Mouse (Mus musculus) lung, postnatal 36 days (tissue): ENCODE results near the gene Megf8.

Experiments used
- DNase-seq: peaks from one replicate; pipeline ENCODE4 v3.0.0; 2022; ENCODE audit warnings: mixed read lengths

Gene Megf8

DNA sequence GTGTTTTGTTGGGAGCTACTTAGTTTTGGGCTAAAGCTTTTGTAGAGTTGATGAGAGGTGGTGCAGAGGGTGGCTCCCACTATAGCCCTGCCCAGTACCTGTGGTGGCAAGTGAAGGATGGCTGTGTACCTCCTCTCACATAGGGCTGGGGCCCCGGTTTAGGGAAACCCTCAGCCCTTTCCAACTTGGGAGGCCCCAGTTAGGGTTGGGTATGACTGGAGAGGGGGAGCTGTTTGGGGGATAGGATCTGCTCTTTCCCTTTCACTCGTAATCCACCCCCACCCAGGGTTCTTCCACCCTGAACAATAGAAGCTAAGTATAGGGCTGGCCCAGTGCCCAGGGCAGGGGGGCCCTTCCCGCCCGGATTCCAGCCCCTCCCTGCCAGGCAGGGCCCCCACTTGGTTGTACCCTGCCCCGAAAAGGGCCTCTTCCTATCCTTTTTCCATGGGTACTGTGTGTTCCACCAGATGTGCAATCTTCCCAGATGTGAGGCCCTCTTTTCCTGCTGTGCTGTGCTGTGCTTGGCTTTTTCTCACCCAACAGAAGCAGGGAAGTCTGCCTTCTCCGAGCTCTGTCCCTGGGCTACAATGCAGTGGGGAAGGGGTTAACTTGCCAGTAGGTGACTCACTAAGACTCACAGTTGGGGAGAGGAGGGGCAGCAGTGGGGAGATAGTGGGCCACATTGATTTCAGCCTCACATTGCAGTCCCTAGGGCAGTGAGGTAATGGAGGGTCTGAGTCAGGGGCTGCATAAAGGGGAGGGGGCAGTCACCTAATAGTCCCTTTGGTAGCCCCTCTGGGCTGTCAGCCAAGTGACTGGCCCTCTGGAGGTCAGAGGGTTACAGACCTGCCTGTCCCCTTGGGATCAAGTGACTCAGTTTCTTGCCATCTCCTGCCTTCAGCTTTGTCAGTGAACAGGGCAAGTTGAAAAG is 36.8 kb upstream of the Megf8 start:
- DNase-seq, result peak; percentile 76

DNA sequence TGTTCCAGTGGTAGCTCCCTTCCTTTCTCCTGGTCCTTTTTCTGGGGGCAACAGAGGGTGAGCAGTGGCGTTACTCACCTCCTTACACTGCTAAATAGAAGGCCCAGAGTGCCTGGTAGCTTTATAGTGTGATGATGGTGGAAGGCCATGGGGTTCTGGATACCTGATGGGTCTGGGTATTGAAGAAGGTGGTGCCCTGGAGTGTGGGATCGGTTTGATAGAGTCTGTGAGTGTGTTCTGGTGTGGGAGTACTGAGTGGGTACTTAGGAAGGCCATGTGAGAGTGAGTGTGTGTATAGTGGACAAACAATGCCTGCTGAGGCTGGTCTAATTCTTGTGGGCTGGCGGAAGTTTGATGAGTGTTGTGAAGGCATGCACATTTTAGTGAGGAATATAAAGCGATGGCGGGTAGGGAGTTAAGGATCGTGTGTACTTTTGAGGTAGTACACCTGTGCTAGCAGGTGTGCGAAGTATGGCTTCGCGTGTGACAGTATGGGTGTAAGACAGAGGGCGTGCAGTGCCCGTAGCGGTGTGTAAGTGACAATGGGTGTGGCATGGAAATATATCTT is 35.7 kb upstream of the Megf8 start:
- DNase-seq, result no peak

DNA sequence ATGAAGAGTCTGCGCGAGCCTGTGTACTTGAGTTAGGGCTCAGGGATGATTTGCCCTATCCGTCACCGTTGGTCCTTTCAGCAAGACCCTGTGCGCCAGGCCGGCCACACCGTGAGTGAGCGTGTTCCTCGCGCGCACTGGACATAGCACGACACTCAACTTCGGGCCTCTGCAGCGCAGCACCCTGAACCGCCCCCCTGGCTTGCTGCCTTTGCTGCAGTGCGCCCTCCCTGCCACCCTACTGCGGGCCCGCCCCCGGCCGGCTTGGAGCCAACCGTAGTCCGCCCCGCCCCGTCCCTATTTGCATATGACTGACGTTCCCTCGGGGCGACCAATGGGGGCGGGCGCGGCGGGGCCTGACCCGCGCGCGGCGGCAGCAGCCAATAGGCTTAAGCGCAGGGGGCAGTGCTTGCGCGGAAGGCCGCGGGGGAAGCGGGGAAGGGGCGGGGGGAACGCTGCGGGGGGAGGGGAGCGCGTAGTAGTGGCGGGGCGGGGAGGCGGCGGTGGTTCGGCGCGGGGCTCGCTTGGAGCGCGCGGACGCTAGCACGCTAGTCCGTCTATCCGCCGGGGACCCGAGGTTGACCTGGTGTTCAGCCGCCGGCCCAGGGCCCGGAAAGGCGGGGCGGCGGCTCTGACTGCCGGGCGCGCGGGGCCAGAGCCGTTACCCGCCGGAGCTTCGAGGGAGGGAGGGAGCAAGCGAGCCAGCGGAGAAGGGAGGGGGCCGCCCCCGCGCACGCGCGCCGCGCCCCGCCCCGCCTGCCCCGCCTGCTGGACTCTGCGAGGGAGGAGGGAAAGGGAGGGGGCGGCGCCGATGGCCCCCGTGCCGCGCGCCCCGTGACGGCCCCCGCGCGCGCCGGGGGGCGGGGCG is 35.0 kb upstream of the Megf8 start:
- DNase-seq, result peak; percentile 99

DNA sequence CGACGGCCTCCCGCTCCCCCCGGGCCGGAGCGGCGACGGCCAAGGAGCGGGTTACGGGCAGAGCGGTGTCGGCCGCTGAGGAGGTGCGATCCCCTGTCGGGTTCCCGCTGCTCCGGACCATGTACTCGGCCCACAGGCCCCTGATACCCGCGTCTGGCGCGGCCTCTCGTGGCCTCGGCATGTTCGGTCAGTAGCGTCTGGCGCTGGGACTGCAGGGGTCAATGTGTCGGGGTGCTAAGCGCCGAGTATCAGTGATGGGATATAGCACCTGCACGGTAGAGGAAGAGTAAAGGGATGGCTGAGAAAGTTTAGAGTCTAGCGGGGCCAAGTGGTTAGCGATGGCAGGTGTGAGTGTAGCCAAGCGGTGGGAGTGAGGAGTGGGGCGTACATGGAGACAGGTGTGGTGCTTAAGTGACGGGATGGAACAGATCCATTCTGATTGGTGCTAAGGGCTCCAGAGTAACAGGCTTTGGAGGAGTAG is 34.2 kb upstream of the Megf8 start:
- DNase-seq, result peak; percentile 44

DNA sequence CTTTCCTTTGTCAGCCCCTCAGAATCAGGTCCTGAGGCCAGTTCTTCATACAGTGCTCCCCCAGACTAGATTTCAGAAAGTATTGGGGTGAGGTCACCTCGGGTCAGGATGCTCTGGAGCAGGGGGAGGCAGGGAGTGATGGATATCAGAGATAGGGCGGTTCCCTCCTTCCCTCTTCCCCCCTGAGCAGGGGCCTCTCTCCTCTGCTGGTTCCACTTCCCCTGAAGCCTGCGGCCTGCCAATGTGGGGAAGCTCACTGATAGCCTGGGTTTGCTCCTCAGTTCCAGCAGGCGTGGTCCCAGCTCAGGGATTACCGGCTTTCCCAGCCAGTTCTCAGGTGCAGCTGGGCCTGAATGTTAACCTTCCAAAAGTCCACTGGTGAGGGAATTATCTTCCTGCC is 33.3 kb upstream of the Megf8 start:
- no peak for DNase-seq

DNA sequence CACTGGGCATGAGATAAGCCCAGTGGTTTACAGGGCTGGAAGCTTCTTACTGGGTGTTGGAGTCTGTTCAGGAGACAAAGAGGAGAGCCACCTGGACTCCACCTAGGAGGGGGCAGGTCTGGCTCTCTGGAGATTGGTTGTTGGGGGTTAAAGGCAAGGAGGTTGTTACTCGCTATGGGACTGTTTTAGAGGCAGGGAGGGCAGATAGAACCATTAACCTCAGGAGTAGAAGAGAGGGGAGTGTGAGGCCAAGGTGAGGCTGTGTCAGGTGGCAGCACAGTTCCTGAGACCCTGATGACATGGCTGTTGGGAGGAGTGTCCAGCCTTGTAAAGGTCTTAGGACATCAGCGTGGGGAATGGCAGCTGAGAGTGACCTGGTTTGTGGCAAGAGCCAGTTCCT is 32.8 kb upstream of the Megf8 start:
- no peak for DNase-seq

DNA sequence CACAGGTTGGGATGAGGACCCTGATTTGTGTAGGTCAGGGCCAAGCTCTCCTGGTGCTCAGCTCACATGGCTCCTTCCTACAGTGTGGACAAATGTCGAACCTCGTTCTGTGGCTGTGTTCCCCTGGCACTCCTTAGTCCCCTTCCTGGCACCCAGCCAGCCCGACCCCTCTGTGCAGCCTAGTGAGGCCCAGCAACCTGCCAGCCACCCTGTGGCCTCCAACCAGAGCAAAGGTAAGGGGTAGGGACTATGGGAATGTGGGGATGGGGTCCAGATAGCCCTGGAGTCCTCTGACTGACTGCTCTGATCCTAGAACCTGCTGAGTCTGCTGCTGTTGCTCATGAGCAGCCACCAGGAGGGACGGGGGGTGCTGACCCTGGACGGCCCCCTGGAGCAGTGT is 32.2 kb upstream of the Megf8 start:
- no peak for DNase-seq

DNA sequence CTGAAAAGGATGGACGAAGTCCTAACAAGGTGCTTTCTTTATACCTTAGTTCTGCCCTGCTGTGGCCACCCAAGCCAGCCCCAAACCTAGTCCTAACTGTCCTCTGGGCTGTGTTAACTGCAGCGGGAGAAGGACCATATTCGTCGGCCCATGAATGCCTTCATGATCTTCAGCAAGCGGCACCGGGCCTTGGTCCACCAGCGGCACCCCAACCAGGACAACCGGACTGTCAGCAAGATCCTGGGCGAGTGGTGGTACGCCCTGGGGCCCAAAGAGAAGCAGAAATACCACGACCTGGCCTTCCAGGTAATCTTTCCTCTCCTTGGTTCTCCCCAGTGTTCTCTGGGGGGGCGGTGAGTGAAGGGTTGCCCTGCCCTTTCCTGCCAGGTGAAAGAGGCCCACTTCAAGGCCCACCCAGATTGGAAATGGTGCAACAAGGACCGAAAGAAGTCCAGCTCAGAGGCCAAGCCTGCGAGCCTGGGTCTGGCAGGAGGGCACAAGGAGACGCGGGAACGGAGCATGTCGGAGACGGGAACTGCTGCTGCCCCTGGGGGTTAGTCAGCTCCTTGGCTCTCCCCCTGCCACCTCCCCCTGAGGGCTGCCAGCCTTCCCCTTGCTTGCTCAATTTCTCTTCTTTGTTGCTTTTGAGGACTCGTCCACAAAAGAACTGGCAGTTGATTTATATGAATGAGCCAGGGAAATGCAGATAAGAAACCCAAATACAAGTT is 31.3 kb upstream of the Megf8 start:
- DNase-seq, result no peak

DNA sequence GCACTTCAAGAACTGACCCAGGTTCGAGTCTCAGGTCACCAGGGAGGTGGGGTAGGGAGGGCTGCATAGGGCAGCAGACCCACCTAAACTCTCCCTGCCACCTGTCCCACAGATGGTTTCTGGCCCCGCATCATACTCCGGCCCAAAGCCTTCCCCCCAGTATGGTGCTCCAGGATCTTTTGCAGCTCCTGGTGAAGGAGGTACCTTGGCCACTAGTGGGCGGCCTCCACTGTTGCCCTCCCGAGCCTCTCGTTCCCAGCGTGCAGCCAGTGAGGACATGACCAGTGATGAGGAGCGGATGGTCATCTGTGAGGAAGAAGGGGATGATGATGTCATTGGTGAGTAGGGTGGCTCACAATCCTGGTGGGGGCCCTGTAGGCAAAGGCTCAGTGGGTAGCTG is 30.0 kb upstream of the Megf8 start:
- DNase-seq, result no peak

DNA sequence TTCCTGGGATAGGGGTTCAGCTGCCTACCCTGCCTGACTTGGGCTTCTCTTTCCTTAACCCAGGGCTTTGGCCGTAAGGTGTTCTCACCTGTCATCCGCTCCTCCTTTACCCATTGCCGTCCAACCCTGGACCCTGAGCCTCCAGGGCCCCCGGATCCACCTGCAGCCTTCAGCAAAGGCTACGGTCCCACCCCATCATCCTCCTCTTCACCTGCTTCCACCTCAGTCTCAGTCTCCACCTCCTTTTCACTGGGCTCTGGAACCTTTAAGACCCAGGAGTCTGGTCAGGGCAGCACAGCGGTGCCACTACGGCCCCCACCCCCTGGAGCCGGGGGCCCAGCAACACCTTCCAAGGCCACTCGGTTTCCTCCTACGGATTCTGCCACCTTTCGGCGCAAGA is 29.0 kb upstream of the Megf8 start:
- no peak for DNase-seq

DNA sequence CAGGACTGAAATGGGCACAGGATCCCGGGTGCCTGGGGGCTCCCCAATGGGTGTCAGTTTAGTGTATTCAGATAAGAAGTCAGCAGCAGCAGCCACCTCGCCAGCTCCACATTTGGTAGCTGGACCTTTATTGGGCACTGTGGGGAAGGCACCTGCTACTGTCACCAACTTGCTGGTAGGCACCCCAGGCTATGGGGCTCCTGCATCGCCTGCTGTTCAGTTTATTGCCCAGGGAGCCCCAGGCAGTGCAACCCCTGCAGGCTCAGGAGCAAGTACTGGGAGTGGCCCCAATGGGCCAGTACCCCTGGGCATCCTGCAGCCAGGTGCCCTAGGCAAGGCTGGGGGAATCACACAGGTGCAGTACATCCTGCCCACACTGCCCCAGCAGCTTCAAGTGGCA is 28.2 kb upstream of the Megf8 start:
- no peak for DNase-seq

DNA sequence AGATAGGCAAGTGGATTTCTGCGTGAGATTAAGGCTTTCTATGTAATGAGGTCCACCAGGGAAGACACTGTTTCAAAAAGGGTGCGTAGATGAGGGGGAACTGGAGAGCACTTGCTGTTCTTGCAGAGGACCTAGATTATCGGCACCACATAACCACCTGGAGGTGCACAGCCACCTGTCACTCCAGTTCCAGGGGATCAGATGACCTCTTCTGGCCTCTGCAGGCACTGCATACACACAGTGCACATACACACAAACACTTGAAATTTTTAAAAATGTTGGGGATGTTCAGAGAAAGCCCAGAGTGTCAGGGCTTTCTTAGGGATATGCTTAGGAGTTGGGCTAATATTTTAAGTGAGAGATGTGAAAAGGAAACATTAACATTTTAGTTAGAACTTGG is 27.0 kb upstream of the Megf8 start:
- DNase-seq, result no peak

DNA sequence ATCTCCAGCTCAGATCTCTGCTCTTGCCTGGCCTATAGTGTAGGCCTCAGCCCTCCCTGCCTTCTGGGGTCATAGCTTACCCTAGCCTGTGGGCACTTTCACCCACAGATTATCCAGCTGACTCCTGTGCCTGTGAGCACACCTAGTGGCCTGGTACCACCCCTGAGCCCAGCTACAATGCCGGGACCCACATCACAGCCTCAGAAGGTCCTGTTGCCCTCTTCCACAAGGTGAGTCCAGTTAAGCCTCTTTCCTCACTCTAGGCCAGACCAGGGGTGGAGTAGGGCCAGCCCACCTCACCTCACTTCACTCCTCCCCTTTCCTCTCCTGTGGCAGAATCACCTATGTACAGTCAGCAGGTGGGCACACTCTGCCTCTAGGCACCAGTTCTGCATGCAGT is 26.5 kb upstream of the Megf8 start:
- no peak for DNase-seq

DNA sequence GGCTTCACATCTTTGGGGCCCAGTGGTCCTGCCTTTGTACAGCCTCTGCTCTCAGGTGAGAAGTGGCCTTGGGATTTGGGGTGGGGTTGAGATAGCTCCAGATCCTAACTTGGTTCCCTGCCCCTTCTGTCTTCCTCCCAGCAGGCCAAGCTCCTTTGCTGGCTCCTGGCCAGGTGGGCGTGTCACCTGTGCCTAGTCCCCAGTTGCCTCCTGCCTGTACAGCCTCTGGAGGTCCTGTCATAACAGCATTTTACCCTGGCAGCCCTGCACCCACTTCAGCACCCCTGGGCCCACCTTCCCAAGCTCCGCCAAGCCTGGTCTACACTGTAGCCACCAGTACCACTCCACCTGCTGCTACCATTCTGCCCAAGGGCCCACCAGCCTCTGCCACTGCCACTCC is 26.1 kb upstream of the Megf8 start:
- peak; percentile 54 for DNase-seq

DNA sequence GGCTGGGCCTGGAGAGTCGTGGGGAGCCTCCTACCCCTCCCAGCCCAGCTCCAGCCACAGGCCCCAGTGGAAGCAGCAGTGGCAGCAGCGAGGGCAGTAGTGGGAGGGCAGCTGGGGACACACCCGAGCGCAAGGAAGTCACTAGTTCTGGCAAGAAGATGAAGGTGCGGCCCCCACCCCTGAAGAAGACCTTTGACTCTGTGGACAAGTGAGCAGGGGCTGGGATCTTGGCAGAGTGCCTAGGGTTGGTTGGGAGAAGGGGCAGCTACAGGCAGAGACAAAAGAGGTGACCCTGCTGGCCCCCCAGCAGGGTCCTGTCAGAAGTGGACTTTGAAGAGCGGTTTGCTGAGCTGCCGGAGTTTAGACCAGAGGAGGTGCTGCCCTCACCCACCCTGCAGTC is 24.9 kb upstream of the Megf8 start:
- DNase-seq, result no peak

DNA sequence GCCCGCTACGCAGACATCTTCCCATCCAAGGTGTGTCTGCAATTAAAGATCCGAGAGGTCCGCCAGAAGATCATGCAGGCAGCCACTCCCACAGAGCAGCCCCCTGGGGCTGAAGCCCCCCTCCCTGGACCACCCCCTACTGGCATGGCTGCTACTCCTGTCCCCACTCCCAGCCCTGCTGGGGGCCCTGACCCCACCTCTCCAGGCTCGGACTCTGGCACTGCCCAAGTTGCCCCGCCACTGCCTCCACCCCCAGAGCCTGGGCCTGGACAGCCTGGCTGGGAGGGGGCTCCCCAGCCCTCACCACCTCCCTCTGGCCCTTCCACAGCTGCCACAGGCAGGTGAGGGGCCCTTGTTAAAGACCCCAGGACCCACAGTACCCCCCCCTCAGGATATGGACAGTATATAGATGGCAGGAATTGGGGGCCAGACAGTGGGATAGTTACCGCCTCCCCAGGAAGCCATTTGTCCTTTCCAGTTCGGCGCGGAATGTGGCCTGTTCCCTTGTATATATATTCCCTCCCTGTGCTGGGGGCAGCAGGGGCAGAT is 23.7 kb upstream of the Megf8 start:
- DNase-seq, result no peak

DNA sequence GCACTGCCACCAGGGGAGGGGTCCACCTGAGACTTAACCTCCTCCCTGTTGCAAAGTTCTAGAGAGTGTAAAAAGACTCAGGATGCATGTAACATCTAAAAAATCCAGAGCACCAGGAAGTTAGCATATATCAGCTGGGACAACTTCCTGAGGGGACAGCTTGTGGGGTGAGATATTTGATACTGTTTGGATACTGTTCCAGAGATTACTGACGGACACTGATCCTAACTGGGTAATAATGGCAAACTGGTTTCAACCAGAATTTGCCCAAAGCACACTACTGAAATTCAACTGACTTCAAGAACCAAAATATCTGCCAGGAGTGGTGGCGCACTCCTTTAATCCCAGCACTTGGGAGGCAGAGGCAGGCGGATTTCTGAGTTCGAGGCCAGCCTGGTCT is 22.5 kb upstream of the Megf8 start:
- no peak for DNase-seq

DNA sequence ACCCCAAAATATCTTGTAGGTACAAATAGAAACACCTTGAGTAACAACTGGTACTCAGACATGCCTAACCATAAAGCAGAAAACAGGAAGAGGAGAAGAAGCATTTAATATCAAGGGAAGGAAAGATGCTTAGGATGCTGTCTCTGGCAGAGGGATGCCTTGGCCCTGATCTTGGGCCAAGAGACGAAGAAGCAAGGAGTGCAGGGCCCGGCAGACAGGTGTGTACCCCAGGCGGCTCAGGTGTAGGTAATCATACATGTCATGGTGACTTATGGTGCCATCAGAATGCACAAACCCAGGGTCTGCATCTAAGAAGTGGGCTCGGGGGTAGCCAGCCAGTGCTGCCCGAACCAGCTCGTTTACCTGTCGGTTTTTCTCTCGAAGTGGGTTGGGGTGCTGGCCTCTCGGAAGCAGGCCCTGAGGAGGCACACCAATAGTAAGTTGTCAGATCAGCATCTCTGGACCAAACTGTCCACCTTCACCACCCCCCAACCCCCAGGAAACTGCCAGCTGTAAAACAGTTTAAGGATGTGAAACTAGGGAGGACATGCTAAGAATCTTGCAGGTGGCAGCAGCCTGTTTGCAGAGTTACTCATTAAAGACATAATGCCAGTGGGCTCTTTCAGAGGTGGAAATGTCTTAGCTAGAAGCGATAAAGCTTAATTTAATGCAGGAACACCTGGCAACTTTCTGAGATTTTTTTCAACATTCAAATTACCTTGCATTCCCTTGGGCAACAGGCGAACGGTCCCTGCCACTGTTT is 21.8 kb upstream of the Megf8 start:
- DNase-seq, result no peak

DNA sequence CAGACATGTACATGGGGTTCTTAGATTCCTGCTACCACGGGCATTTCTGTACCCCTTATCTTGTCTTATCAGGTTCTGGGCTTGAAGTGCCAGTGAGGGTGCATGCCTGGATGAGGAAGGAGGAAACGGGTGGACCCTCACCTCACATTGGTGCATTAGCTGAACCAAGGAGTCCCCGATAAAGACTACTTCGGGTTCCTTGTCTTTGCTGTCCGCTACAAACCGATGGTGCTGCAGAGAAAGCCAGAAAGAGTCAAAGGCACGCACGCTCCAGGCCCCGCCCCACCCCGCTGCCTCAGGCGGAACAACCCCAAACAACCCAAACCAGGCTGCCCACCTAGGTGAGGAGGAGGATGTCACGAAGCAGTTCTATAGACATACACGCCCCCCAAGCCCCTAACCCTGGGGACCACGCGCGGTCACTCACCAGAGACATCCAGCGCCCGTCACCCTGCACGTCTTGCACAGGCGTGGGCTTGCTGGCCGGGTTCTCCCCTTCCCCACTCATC is 20.0 kb upstream of the Megf8 start:
- DNase-seq, result peak; percentile 53

DNA sequence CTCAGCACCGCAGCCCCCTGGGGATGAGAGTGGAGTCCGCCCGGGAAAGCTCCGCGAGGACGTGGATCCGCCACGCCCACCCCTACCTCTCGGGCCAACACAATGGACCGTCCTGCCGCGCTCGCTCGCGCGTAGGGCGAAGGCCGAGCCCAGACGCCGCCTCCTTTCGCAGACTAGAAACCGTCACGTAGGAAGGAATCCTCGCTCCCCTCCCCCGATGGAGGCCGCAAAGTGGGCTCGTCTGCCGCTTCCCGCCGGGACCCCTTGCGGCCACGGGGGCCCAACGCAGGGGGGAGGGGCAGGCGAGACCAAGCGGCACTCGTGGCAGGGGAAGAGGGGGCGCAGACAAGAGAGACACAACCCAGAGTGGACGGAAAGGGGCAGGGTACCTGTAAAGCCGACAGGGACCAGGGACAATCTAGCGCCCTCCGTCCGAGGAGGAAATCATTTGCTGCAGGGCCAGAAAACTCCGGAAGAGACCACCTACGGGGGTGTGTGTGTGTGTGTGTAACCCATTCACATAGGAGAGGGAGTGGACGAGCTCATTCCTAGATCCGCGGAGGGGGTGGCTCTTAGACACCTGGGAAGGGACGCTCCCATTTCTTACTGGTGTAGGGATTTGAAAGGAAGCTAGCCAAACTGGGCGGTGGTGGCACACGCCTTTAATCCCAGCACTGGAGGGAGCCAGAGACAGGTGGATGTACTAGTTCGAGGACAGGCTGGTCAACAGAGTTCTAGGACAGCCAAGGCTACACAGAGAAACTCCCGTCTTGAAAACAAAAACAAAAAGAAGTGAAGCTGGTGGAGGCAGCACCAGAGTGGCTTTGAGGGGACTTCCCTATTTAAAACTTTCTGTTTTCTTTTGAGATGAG is 19.3 kb upstream of the Megf8 start, which contains the start of gene Pafah1b3:
Gene Pafah1b3, minus strand, starts transcription at position 533 of the 872 bp plus-strand sequence.
- peak; percentile 91 for DNase-seq
